Mouse (Mus musculus) cerebellum, postnatal 4 days (tissue): Measurements from ENCODE around the gene Sapcd2.

Experiments
- DNase-seq, 2 experiments: peaks; one replicate each; pipeline ENCODE4 v3.0.0; 2022; ENCODE audit warnings: low spot score in 2 of 2, mixed read lengths in 1 of 2

The Sapcd2 gene

DNA sequence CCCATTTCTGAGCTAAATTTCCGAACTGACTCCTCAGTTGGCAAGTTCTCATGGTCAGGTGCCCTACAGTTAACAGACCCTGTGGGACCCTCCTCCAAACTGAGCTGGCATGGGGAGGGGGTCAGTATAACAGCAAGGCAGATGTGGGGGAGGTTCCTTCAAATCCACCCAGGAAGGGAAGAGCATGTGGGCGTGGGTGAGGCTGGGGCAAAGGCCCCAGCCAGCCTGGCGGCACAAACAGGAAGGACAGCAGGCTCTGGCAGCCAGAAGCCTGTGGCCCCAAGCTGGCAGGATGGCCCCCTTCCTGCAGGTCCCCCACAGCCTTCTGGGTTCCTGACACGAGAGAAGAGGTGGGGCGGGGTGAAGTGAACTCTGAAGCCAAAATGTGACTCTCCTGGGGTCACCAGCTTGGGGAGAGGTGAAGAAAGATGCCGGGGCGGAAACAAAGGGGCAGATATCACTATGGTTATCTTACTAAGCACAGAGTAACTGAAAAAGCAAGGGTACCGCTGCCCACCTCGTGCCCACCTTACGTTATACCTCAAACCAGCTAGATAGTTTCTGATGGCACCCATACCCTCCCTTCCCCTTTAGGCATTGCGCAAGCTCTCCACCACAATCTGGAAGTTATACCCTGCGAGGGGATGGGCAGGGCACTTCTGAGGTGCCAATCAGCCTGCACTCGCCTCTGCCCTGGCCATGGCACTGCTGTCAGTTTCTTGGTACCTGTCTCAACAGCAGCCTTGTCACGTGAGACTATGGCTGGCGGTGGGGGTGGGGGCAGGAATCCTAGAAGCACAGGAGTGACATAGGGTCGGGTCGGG lies 50.7 kb downstream of the Sapcd2 start, which contains the start of gene Fut7:
Gene Fut7, plus strand, starts transcription at position 681 of the 824 bp plus-strand sequence.
- no peak for DNase-seq

DNA sequence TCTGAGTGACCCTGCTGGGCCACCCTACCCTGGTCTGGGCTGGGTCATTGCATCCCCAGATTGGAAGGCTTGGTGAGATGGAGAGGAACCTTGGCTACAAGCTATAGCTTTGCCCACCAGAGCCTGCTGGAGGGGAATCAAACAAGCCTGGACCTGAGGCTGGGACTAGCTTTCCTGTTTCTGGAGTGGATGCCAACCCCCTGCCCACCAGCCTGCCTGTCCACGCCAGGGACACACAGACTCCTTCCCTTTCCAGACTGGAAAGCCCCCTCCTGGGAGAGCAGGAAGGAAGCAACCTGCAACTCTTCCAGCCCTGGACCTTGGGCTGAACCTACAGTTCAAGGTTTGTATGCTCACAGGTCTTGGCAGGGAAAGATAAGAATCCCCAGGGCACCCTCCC lies 51.5 kb downstream of the Sapcd2 start:
- no peak for DNase-seq

GRCm38 (mm10) chr2:25425481-25425880 lies 53.4 kb downstream of the Sapcd2 start:
- DNase-seq = no peak

- peak in 1 of 2 experiments; percentile 73 for DNase-seq
These were observed 54.6 kb downstream of the Sapcd2 start for GRCm38 (mm10) chr2:25426721-25427191.

DNA sequence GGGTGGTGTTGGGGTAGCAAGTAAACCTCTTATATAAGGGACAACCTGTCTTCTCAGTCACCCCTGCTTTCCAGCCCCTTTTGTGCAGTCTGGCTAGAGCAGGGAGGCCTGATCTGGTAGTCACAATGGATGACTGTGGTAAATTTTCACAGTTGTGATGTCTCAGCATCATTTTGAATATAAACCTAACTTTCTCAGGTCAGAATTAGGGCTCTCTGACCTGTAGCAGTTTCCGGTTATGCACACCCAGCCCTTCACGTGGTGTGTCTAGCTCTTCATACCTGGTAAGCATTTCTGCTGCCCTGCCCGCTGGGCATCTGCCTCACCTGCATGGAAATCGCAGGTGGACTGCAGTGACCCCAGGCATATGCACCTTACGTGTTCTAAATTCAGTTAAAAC lies 55.1 kb downstream of the Sapcd2 start:
- no peak for DNase-seq
